Mouse (Mus musculus) v-Abl transformed pro-B cells (cell line): ENCODE results near the gene B130006D01Rik.

Source experiments
- in situ Hi-C, 2 experiments: fragments of 400-800 bp; cut with MboI; formaldehyde crosslinking; loops; one replicate each; pipeline ENCODE4 v1.15.1; 2025; ENCODE audit not compliant: unreplicated experiment in 2 of 2

Gene B130006D01Rik

GRCm38 (mm10) chr11:95712085-95712562 is 11.3 kb upstream of the B130006D01Rik start:
- in situ Hi-C loops: no loop called here

GRCm38 (mm10) chr11:95712563-95713224 is 10.7 kb upstream of the B130006D01Rik start, which contains the start of gene Zfp652:
TSS of gene Zfp652 (plus strand) at chr11:95712673.
- in situ Hi-C loops: no loop called here

- in situ Hi-C loops: no loop called here
These were observed 10.1 kb upstream of the B130006D01Rik start for GRCm38 (mm10) chr11:95713225-95713810.

GRCm38 (mm10) chr11:95713811-95714241 is 9.6 kb upstream of the B130006D01Rik start:
- in situ Hi-C loops: no loop called here

GRCm38 (mm10) chr11:95714411-95714810 is 9.0 kb upstream of the B130006D01Rik start:
- in situ Hi-C loops: no loop called here

- in situ Hi-C loops: no loop called here
These were observed 7.3 kb upstream of the B130006D01Rik start for GRCm38 (mm10) chr11:95716136-95716535.

GRCm38 (mm10) chr11:95719356-95719755 is 4.0 kb upstream of the B130006D01Rik start:
- in situ Hi-C loops: no loop called here

GRCm38 (mm10) chr11:95724466-95724865 is 1.1 kb downstream of the B130006D01Rik start:
- in situ Hi-C loops: no loop called here

GRCm38 (mm10) chr11:95726156-95726555 is 2.8 kb downstream of the B130006D01Rik start:
- in situ Hi-C loops: no loop called here

GRCm38 (mm10) chr11:95727947-95728346 is 4.6 kb downstream of the B130006D01Rik start:
- in situ Hi-C loops: no loop called here

GRCm38 (mm10) chr11:95728916-95729907 is 5.8 kb downstream of the B130006D01Rik start:
- in situ Hi-C loops: no loop called here

GRCm38 (mm10) chr11:95734485-95734884 is 11.1 kb downstream of the B130006D01Rik start:
- in situ Hi-C loops: no loop called here

GRCm38 (mm10) chr11:95737811-95738210 is 14.4 kb downstream of the B130006D01Rik start:
- in situ Hi-C loops: no loop called here

- in situ Hi-C loops: no loop called here
These were observed 21.1 kb downstream of the B130006D01Rik start for GRCm38 (mm10) chr11:95744521-95744920.

GRCm38 (mm10) chr11:95746821-95747220 is 23.4 kb downstream of the B130006D01Rik start:
- in situ Hi-C loops: no loop called here

- in situ Hi-C loops: no loop called here
These were observed 24.9 kb downstream of the B130006D01Rik start for GRCm38 (mm10) chr11:95748331-95748730.

GRCm38 (mm10) chr11:95749619-95750018 is 26.2 kb downstream of the B130006D01Rik start:
- in situ Hi-C loops: loop anchor here (5.0 to 25.0 kb wide), 2 partner anchors 62 to 212 kb away; no protein-coding TSS in a partner anchor

GRCm38 (mm10) chr11:95750995-95751394 is 27.6 kb downstream of the B130006D01Rik start:
- in situ Hi-C loops: loop anchor here (5.0 to 25.0 kb wide), 2 partner anchors 64 to 214 kb away; no protein-coding TSS in a partner anchor

GRCm38 (mm10) chr11:95755137-95755536 is 31.8 kb downstream of the B130006D01Rik start:
- in situ Hi-C loops: loop anchor here (25.0 kb wide), 1 partner anchor 218 kb away; no protein-coding TSS in a partner anchor

- in situ Hi-C loops: loop anchor here (25.0 kb wide), 1 partner anchor 223 kb away; no protein-coding TSS in a partner anchor
These were observed 37.1 kb downstream of the B130006D01Rik start for GRCm38 (mm10) chr11:95760521-95760920.
